Mouse (Mus musculus) megakaryocyte, embryonic 14.5 days (primary cell): ENCODE results near the gene Gm15128. TPM values are rescaled to one million over a fixed set of nuclear protein-coding genes. Genes with fewer than 3 reads are reported as not detected.
"Not testable (repeated sequence)": the region's sequence is repeated elsewhere in the genome, so short reads cannot be mapped to it uniquely, and the experiment has no call there.

ENCODE experiments used
- H3K27me3 ChIP-seq: replicated peaks from 2 replicates; pipeline ENCODE3; 2012; ENCODE audit warnings: inconsistent platforms
- H3K36me3 ChIP-seq: replicated peaks from 2 replicates; pipeline ENCODE3; 2012; ENCODE audit warnings: low read length, inconsistent platforms, mixed read lengths
- H3K4me1 ChIP-seq: 2 replicates; pipeline ENCODE4 v1.6.1; 2012; ENCODE audit warnings: inconsistent platforms
- H3K4me3 ChIP-seq: replicated peaks from 2 replicates; pipeline ENCODE3; 2012; ENCODE audit warnings: moderate library complexity, mild to moderate bottlenecking, inconsistent platforms
- H3K9me3 ChIP-seq: 2 replicates; pipeline ENCODE4 v1.6.1; 2012; ENCODE audit warnings: inconsistent platforms
- polyA plus RNA-seq: library from polyadenylated mRNA; stranded (reverse); fragments of >175 nt; gene quantifications from 2 replicates; pipeline ENCODE4 v1.2.3, GENCODE M21; 2012; ENCODE audit warnings: low replicate concordance; ENCODE audit not compliant: insufficient read depth

Gene Gm15128
- not detected in 2 replicates for polyA plus RNA-seq

DNA sequence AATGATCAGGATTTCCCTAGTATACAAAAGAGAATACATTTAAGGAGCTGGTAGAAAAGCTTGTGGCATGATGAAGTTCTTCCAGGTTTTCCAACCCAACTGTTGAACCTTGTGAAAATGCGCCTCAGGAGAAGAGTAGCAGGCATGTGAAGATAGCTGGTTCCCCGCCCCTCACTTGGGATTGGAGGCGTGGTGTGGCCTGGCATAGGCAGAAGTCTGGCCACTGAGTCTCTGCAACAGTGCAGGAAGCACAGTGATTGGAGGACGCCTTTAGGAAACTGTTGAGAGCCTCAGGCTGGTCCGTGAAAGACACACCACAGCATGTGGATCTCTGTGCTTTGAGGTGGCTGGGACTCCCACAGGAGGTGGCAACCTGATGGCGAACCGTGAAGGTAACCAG, at the start of gene Gm15128:
TSS of gene Gm15128 (plus strand) at position 301 of the 400 bp plus-strand sequence.
- H3K36me3 ChIP-seq, H3K4me1 ChIP-seq, H3K4me3 ChIP-seq, H3K27me3 ChIP-seq, H3K9me3 ChIP-seq: not testable (repeated sequence)

Other genes with a start within 250 kb of the Gm15128 start
- gene Lrch2, start 211.9 kb upstream of the Gm15128 start, polyA plus RNA-seq: not detected in 2 replicates
- gene Gm15080, start 227.0 kb downstream of the Gm15128 start, polyA plus RNA-seq: not detected in 2 replicates